Mouse (Mus musculus): ENCODE measurements around the gene Nol6. TPM values are rescaled to one million over a fixed set of nuclear protein-coding genes. Genes with fewer than 3 reads are reported as not detected.
"Not testable (repeated sequence)": the region's sequence is repeated elsewhere in the genome, so short reads cannot be mapped to it uniquely, and the experiment has no call there.

The Nol6 gene
- polyA plus RNA-seq, 1 experiment from 2014 or later, result 28.2 TPM

DNA sequence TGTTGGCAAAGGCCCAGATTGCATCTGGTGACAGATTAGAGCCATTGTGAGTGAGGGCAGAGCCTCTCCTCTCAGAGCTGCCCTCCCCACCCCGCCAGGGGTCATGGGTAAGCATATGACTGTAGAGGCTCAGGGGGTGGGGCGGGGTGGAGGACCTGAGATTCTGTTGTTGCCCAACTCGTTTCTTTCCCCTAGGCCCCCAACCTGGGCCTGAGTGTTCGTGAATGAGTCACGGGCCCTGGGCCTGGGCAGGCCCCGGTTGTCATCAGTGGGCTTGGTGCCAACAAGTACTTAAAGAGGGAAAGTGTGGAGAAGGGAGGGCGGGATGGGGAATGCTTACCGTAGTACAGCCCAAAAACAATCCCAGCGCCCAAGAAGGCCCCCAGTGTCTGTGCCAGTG lies 29.9 kb downstream of the Nol6 start:
- H3K4me3 ChIP-seq, result no peak overlapping the region
- H3K4me1 ChIP-seq, result peaks cover 14% of the 10 kb centered on the region
- H3K9ac ChIP-seq (replicated peaks), result no peak overlapping the region
- WGBS, result 74% methylated on average over 9 of the region's 9 CpGs
- no peak overlapping the region for H3K4me2 ChIP-seq (replicated peaks)
- H3K9me3 ChIP-seq, result no peaks in the 10 kb centered on the region
- H3K27ac ChIP-seq (replicated peaks), result no peak overlapping the region
- no peak for ATAC-seq (ENCODE audit: low FRiP score, low read depth)
- no peaks in the 10 kb centered on the region for H3K36me3 ChIP-seq
- peaks cover 33% of the 10 kb centered on the region for H3K27me3 ChIP-seq

DNA sequence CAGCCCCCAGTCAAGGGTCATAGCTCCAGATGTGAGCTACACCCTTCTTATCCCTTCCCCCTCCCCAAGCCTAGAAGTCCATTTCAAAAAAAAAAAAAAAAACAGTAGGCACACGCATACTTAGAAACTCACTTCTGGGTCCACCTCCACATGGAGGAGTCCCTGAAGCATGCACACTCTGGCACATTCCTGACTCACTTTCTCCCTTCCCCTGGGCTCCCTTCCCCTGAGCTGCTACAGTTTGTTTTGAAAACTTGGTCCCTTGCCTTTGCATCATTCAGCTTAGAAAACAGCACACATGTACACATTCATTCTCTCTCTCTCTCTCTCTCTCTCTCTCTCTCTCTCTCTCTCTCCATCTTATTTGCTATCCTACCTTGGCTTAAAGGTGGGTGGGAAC lies 31.3 kb downstream of the Nol6 start:
- Histone ChIP-seq H3K27me3 (peaks cover 24% of the 10 kb centered on the region), H3K4me3 (no peak overlapping the region), H3K4me1 (peaks cover 5% of the 10 kb centered on the region; the same call in 1 of the 2 replicates), H3K36me3 (no peaks in the 10 kb centered on the region), H3K4me2 (replicated peaks) (no peak overlapping the region), H3K9ac (replicated peaks) (no peak overlapping the region), H3K27ac (replicated peaks) (no peak overlapping the region), H3K9me3 (no peaks in the 10 kb centered on the region)
- ATAC-seq (ENCODE audit: low FRiP score, low read depth), result no peak
- WGBS, result 73% methylated on average over 1 of the region's 1 CpGs

DNA sequence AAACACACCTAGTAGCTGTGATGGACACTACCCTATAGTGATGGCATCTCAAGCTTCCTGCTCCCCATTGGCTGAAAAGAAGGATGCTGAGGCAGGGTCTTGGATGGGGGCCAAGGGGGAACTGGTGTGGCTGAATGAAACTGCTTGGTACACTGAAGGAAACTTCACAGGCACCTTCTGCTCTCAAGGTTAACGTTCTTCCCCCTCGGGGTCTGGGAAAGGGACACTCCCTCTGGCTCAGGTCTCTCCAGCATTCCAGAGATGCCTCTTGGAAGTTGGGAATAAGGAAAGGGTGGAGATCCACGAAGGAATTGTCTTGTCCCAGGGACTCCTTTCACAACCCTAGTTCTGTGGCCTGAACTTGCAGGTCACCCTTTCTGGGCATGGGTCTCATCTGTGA lies 32.9 kb downstream of the Nol6 start:
- no peak for ATAC-seq (ENCODE audit: low FRiP score, low read depth)
- no peaks in the 10 kb centered on the region for H3K4me1 ChIP-seq
- H3K27me3 ChIP-seq, result peaks cover 8% of the 10 kb centered on the region
- no peak overlapping the region for H3K4me3 ChIP-seq
- no peak overlapping the region for H3K9ac ChIP-seq (replicated peaks)
- H3K27ac ChIP-seq (replicated peaks), result no peak overlapping the region
- no peak overlapping the region for H3K4me2 ChIP-seq (replicated peaks)
- H3K36me3 ChIP-seq, result no peaks in the 10 kb centered on the region
- WGBS, result 68% methylated on average over 3 of the region's 3 CpGs
- no peaks in the 10 kb centered on the region for H3K9me3 ChIP-seq

DNA sequence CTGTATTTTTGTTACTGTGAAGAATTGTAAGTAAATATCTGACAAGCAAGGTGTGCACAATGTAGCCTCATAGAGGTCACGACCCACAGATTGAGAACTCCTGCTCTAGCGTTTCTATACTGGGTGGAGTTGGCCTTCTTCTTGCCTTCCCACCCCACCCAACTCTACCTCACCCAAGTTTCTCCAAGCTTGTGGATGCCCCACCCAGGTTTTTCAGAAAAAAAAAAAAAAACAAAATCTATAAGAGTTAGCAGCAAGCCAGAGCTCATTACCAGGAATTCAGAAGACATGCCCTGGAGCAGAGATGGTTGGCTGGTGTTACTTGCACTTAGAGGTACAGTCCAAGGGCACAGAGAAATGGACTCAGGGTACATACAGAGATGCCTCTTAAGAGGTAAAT lies 34.5 kb downstream of the Nol6 start:
- Histone ChIP-seq H3K27me3 (no peaks in the 10 kb centered on the region), H3K4me1 (no peaks in the 10 kb centered on the region), H3K4me2 (replicated peaks) (no peak overlapping the region), H3K4me3 (no peak overlapping the region), H3K36me3 (no peaks in the 10 kb centered on the region), H3K9ac (replicated peaks) (no peak overlapping the region), H3K9me3 (no peaks in the 10 kb centered on the region), H3K27ac (replicated peaks) (no peak overlapping the region)
- 78% methylated on average over 2 of the region's 2 CpGs for WGBS
- no peak for ATAC-seq (ENCODE audit: low FRiP score, low read depth)

DNA sequence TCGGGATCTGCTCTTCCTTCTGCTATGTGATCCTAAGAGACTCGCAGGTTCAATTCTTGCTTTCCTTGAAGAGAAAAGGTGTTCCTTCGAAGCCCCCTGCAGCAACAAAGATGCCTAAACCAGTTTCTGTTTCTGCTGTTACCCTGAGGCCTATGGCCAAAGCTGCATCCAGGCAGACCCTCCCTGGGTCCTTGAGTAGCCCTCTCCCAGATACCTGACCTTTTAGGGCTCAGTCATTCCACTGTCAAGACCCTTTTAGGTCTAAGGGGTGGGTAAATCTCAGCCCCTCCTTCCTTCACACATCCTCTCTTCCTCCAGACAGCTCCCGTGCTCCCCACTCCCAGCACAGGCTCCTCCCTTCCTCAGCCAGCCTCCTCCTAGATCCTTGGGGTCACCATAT lies 35.1 kb downstream of the Nol6 start:
- H3K36me3 ChIP-seq, result no peaks in the 10 kb centered on the region
- H3K4me2 ChIP-seq (replicated peaks), result no peak overlapping the region
- no peaks in the 10 kb centered on the region for H3K9me3 ChIP-seq
- no peak overlapping the region for H3K9ac ChIP-seq (replicated peaks)
- no peak overlapping the region for H3K4me3 ChIP-seq
- H3K27ac ChIP-seq (replicated peaks), result no peak overlapping the region
- H3K27me3 ChIP-seq, result no peaks in the 10 kb centered on the region
- ATAC-seq (ENCODE audit: low FRiP score, low read depth), result no peak
- 84% methylated on average over 4 of the region's 4 CpGs for WGBS
- H3K4me1 ChIP-seq, result no peaks in the 10 kb centered on the region

DNA sequence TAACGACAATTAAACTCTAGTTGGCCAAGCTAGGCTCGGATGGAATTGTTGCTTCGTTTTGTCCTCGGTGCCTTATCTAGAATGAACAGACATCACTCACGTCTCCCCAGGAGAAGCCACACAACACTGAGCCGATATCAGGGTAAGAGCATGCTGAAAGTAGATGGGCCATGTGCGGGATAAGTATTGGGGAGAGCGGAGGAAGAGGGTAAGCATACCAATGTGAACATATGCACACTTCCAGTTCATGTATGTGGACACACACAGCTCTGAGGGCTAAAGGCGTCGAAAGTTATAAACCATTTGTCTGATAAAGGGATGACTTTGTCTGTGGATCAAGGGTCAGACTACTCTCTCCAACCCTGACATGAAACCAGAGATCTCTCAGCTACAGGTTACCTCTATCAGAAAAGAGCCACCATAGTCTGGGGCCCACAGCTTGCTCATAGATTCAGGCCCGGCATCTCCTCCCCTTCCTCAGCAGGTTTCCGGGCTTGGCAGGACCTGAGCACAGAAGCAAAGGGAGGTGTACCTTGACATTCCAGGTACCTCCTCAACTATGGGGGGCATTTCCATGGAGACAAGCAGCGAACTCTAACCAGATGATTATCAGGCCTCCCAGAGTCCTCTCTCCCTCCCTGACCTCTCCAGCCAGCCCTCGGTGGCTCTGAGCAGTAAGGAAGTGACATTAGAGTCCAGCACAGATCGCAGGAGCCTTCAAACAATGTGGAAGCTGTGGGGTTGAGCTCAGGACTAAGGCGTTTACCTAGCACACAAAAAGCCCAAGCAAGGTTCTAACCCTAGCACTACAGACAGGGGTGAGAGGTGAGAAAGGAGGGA lies 36.6 kb downstream of the Nol6 start:
- Histone ChIP-seq H3K4me2 (replicated peaks) (no peak overlapping the region), H3K36me3 (no peaks in the 10 kb centered on the region), H3K27me3 (no peaks in the 10 kb centered on the region), H3K9ac (replicated peaks) (no peak overlapping the region), H3K9me3 (no peaks in the 10 kb centered on the region), H3K27ac (replicated peaks) (no peak overlapping the region), H3K4me1 (no peaks in the 10 kb centered on the region), H3K4me3 (no peak overlapping the region)
- WGBS, result 86% methylated on average over 16 of the region's 16 CpGs
- no peak for ATAC-seq (ENCODE audit: low FRiP score, low read depth)

DNA sequence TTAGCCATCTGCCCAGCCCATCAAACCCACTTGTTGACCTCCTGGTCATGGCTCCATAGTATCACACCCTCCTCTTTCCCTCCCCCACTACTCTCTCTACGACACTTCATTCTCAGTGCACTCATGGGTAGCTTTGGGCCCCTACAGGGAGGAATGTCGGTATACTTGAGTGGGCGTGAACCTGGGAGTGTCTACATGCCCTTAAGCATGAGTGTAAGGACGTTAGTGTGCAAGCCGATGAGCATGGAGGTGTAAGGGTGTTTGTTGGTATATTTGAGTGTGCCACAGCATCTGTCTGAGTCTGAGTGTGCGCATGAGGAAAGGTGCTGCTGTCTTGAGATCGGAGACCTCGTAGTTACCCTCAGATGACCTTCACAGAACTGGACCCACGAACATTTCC lies 37.3 kb downstream of the Nol6 start:
- Histone ChIP-seq H3K9me3 (no peaks in the 10 kb centered on the region), H3K9ac (replicated peaks) (no peak overlapping the region), H3K4me2 (replicated peaks) (no peak overlapping the region), H3K27ac (replicated peaks) (no peak overlapping the region), H3K4me1 (no peaks in the 10 kb centered on the region), H3K27me3 (no peaks in the 10 kb centered on the region), H3K4me3 (no peak overlapping the region), H3K36me3 (no peaks in the 10 kb centered on the region)
- ATAC-seq (ENCODE audit: low FRiP score, low read depth), result no peak
- WGBS, result 82% methylated on average over 9 of the region's 9 CpGs

GRCm38 (mm10) chr4:41084819-41085218 lies 39.4 kb downstream of the Nol6 start:
- Histone ChIP-seq H3K27me3 (no peaks in the 10 kb centered on the region), H3K4me1 (no peaks in the 10 kb centered on the region), H3K36me3 (no peaks in the 10 kb centered on the region), H3K9me3 (no peaks in the 10 kb centered on the region), H3K27ac (replicated peaks) (no peak overlapping the region), H3K4me2 (replicated peaks) (no peak overlapping the region), H3K4me3 (no peak overlapping the region), H3K9ac (replicated peaks) (no peak overlapping the region)
- ATAC-seq (ENCODE audit: low FRiP score, low read depth), result no peak
- WGBS, result 90% methylated on average over 4 of the region's 4 CpGs

- not testable (repeated sequence) for ATAC-seq (ENCODE audit: low FRiP score, low read depth); H3K4me1 ChIP-seq; H3K4me2 ChIP-seq (replicated peaks); H3K4me3 ChIP-seq; H3K9me3 ChIP-seq; H3K9ac ChIP-seq (replicated peaks); H3K36me3 ChIP-seq; H3K27ac ChIP-seq (replicated peaks); H3K27me3 ChIP-seq
- WGBS, result 73% methylated on average over 4 of the region's 4 CpGs
Measured at GRCm38 (mm10) chr4:41082803-41083202, 41.5 kb downstream of the Nol6 start.

- no peak for ATAC-seq (ENCODE audit: low FRiP score, low read depth)
- 84% methylated on average over 5 of the region's 5 CpGs for WGBS
Measured at GRCm38 (mm10) chr4:41081733-41082132, 42.5 kb downstream of the Nol6 start.

DNA sequence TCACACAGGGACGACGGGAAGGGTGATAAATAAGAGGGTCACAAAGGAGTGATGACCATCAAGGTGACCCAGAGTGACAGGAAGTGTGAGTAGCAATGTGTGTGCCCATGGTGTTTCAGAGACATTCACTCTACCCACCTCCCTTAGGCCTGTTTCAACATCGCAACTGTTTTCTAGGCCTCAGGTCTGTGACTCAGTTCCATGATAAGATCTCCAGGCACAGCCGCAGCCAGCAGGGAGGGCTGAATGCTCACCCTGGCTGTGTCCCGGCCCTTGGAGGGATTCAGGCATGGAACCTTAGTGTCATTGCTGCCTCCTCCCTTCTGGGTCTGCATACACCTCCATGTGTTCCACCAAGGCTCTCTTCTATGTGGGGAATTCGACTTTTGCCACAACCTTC lies 45.5 kb downstream of the Nol6 start:
- no peak overlapping the region for H3K27ac ChIP-seq (replicated peaks)
- 86% methylated on average over 6 of the region's 6 CpGs for WGBS
- no peak for ATAC-seq (ENCODE audit: low FRiP score, low read depth)
- H3K36me3 ChIP-seq, result no peaks in the 10 kb centered on the region
- H3K9me3 ChIP-seq, result no peaks in the 10 kb centered on the region
- no peaks in the 10 kb centered on the region for H3K27me3 ChIP-seq
- H3K4me2 ChIP-seq (replicated peaks), result no peak overlapping the region
- H3K9ac ChIP-seq (replicated peaks), result no peak overlapping the region
- H3K4me1 ChIP-seq, result no peaks in the 10 kb centered on the region
- no peak overlapping the region for H3K4me3 ChIP-seq

More at GRCm38 (mm10) chr4:41081733-41082132, 42.5 kb downstream of the Nol6 start:
- Histone ChIP-seq H3K9me3 (no peaks in the 10 kb centered on the region), H3K4me3 (no peak overlapping the region), H3K36me3 (no peaks in the 10 kb centered on the region), H3K4me1 (no peaks in the 10 kb centered on the region), H3K27me3 (no peaks in the 10 kb centered on the region), H3K4me2 (replicated peaks) (no peak overlapping the region), H3K27ac (replicated peaks) (no peak overlapping the region), H3K9ac (replicated peaks) (no peak overlapping the region)

- no peak overlapping the region for H3K9ac ChIP-seq (replicated peaks)
- H3K9me3 ChIP-seq, result no peaks in the 10 kb centered on the region
Measured at GRCm38 (mm10) chr4:41074461-41074860, 49.8 kb downstream of the Nol6 start.

More at GRCm38 (mm10) chr4:41074461-41074860, 49.8 kb downstream of the Nol6 start:
- WGBS, result 74% methylated on average over 6 of the region's 6 CpGs
- Histone ChIP-seq H3K4me3 (no peak overlapping the region), H3K27me3 (no peaks in the 10 kb centered on the region), H3K4me2 (replicated peaks) (no peak overlapping the region), H3K36me3 (no peaks in the 10 kb centered on the region), H3K4me1 (no peaks in the 10 kb centered on the region), H3K27ac (replicated peaks) (no peak overlapping the region)
- ATAC-seq (ENCODE audit: low FRiP score, low read depth), result no peak
